Mouse (Mus musculus): ENCODE measurements at regions not wholly inside any gene's neighbourhood (a gene's known extent, or its start where the extent isn't known, plus 50 kb on each side); places are given as distances from the start of the nearest gene placed in this dataset.

DNA sequence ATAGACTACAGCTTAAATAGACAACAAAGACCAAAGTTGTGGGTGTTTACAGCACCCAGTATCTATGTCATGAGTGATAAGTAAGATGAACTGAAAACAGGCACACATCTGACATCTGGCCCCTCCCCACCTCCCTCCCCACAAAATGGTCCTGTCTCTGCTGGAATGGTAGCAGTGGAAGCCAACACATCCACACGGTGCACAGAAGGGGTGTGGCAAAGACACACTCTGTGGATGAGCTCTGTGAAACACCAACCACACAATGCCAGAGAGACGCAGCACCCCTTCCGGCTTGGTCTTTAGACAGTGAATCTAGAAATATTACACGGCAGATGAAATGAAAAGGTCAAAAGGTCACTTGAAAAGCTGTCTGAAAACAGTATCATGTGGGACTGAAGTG, 85.6 kb downstream of the Fgf18 start:
- DNase-seq: no peak

- DNase-seq: no peak
Observed at GRCm38 (mm10) chr11:33060352-33060751, 86.8 kb downstream of the Fgf18 start.

DNA sequence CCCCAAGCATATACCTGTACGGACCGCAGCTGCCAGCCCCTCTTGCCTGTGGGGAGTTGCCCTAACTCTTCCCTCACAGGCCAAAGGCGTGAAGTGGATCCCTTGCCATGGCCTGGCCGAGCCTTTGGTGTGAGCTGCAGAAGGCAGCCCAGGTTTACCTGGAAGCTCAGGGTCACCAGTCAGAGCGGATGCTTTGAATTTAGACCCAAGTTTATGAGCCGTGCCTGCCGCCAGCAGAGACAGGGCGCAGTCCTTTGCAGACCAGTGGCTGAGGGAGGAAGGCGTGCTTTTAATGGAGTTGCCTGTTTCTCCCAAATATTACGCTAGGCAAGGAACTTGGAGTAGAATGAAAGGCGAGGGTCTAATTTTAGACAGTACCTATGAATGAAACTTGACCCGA, 97.0 kb downstream of the Fgf18 start:
- DNase-seq: no peak

- no peak for DNase-seq
Observed at GRCm38 (mm10) chr11:33039854-33040792, 107.1 kb downstream of the Fgf18 start.

GRCm38 (mm10) chr11:33036367-33036766, 110.8 kb downstream of the Fgf18 start:
- no peak for DNase-seq

- no peak for DNase-seq
Observed at GRCm38 (mm10) chr11:33028920-33029319, 118.3 kb downstream of the Fgf18 start.

- DNase-seq: no peak
Observed at GRCm38 (mm10) chr11:33027121-33027520, 120.1 kb downstream of the Fgf18 start.

- peak; percentile 78 for DNase-seq
Observed at GRCm38 (mm10) chr11:33013229-33014185, 133.7 kb downstream of the Fgf18 start.

DNA sequence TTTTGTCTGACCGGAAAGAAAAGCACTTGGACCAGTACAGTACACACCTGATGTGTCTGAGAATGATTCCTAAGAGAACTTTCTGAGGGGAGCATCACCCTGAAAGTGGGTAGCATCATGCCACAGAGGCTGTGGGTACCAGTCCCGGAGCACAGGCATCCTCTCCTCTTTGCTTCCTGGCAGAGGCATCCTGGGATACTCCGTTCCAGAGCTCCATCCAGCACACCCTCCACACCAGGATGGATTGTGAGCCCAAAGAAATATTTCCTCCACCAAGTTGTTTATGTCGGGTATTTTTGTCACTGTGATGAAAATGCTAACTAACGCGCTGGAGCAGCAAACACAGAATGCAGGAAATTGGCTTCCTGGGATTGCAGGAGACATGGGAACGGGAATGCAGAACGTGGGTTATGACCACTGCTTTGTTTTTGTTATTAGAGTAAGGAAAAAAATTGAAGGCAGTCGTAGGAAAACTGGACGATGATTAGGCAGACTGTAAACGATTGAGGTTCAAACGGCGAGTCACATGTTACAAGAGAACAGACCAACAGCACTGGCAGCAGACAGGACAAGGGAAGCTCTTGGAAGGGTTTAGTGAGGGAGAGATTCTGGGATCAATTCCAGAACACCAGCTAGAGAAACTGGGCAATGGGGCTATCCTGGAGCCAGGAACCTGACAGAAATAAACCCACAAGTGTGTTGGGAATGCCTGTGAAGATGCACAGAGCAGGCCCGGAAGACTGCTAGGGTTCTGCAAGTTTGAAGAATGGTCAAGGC, 134.6 kb downstream of the Fgf18 start:
- DNase-seq: no peak

DNA sequence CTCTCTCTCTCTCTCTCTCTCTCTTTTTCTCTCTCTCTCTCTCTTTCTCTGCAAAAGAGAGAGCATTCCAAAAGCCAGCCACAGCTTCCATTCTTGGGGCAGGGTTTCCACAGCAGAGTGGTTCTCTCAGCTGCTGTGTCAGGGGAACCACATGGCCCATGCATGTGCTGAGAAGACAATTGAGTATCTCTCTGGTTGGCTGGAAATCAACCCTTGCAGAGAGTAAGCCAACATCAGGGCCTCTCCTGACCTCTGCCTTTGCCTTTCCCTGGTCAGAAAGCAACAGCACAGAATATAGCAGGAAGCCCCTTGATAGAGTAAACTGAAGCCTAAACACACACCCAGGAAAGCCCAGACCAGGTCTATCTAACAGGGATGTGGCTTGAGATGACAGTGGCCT, 138.6 kb downstream of the Fgf18 start:
- no peak for DNase-seq

DNA sequence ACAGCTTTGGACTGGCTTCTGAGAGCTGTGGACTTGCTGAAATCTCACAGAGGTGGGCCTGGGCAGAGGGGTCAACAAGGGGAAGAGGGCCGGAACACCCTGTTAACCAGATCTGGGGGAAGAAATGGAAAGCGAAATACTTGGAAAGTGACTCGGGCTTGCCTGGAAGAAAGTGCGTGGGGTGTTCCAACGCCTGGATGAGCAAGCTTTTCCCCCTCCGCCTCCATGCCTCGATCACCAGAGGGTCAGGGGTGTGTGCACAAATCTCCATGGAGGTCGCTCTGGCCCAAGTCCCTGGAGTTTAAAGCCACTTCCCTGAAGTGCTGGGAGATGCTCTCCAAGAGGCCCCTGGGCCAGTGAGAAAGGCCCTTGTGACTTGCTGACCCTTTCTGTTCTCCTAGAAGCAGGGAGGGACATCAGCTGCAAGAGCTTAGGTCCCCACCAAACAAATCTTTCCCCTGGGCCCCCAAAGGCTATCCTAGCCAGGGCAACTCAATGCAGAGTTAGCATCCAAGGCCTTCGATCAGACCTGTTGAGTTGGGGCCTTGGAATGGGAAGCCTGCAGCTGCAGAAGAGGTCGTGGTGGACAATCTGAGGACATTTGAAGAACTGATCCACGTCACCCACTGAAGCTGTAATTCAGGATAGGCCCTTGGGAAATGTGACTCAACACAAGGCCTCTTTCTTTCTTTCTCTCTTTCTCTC, 139.2 kb downstream of the Fgf18 start:
- DNase-seq: no peak

DNA sequence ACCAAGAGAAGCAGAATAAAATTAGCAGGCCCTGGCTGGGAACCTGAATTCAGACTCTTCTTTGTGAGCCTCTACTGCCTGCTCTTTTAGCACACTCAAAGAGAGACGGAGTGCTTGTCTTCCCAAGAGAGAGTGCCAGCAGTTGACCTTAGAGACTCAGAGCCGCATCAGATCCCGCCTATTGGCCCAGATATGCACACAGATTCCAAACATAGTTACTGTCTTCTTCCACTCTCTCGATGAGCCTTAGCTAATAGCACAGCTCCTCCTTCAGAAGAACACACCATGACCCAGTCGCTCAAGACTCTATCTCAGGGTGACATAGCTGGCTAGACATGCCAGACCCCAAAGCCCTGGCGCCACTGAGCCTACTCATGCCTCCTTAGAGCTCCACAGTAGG, 139.8 kb downstream of the Fgf18 start:
- no peak for DNase-seq

DNA sequence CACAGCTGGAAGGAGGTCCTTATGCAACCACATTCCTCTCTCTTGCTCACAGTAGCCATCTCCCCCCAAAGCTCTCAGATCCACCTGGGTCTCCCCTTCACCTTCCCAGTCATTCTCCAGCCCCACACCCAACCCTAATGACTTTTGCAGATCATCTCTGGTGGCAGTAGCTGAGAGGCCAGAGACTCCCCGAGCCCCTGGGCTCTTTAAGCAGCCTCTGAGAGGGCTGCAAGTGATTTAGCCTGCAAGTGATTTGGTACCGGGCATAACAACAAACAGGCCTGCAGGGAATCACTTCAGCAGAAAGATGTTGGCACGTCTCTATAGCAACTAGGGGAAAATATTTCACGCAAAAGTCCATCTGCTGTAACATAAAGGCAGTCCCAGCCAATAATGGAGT, 142.0 kb downstream of the Fgf18 start:
- no peak for DNase-seq

DNA sequence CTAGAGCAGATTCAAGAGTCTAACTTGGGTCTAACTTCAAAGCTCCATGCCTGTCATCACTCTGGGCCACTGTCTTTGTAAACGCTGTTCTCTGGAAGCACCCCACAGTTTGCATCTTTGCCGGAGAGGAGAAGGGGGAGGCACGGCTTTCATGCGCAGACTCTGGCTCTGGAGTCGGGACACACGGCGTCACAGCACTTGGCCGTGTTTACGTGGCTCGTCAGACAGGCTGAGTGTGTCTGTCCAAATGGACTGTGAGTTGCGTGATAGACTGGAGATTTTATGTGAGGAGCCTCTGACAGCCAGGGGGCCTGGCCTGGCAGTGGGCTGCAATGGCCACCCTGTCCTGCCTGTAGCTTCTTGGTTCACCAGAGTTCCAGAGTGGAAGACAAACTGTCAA, 142.6 kb downstream of the Fgf18 start:
- no peak for DNase-seq

DNA sequence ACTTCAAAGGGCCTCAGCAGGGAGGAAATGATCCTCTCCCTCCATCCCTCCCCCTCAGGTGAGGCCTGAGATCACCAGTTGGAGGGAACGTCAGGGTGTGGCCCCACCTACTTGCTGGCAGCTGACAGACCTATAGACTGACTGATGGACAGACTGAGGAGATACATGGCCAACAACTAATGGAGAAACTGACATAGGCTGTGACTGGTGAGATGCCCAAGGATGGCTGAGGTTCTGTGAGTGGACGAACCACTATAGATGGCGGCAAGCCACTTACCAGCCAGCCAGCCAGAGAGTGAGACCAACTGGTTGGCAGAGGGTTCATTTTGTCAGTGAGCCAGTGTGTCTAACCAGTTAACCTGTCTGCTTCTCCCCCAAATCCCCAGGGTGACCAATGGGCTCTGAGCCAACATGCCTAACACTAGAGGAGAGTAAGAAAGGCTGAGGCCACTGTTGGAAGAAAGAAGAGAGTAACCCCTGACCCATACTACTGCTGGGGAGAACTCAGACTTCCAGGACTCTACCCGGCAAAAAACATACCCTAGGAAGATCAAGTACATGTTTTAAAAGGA, 147.4 kb downstream of the Fgf18 start:
- no peak for DNase-seq

DNA sequence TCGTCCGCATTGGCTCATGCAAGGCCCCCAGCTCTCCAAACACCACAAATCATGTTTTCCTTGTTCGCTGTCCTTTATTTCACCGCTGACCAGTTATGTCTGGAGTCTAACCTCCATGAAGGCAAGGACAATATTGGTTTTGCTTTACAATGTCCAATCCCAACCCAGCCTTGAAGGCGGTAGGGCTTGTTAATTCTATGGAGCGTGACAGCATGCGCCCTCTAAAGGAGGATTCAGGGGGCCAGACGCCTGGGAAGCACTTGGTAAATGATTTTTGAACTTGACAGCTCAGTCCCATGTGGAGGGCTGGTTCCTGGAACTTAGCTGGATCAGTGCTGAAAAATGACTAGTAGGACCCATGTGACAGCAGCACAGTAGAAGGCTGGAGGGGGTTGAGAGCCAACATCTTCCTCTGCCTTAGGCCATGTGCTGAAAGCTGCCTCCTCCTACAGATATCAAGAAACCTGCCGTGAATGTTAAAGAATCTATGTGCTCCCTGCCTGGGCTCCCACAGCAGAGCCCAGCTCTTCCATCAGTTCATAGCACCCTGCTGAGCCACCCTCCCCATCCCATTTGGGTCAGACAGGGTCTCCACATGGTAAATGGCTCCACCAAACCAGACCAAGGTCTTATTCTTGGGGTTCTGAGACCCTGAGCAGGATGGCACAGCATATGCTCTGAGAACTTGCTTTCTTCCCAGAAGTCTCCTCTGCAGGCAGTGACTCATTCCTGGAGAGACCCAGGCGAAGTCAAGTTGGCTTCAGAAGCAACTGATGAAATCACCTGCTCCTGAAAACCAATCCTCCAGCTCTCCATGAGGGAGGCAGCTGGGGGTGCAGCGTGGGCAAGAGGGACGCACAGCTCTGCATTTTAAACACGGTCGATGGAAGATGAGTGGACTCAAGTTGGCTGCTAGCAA, 148.3 kb downstream of the Fgf18 start:
- no peak for DNase-seq

GRCm38 (mm10) chr11:32994391-32994790, 152.8 kb downstream of the Fgf18 start:
- peak; percentile 43 for DNase-seq

DNA sequence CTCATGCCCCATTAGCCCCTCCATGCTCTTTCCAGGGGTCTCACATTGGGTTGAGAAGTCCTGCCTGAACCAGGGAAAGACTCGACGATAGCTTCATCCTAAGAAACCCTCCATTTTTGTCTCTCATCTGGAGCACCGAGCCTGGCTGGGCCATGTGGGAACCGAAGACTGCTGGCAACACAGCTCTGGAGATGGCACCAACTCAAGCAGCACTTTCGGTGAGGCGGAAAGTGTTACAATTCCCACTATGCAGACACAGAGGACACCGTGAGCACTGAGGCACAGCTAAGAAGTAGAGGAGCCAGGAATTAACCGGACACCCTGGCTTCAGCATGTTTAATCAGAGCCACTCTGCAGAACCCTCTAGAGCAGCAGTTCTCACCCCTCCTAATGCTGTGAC, 153.8 kb downstream of the Fgf18 start:
- DNase-seq: no peak

DNA sequence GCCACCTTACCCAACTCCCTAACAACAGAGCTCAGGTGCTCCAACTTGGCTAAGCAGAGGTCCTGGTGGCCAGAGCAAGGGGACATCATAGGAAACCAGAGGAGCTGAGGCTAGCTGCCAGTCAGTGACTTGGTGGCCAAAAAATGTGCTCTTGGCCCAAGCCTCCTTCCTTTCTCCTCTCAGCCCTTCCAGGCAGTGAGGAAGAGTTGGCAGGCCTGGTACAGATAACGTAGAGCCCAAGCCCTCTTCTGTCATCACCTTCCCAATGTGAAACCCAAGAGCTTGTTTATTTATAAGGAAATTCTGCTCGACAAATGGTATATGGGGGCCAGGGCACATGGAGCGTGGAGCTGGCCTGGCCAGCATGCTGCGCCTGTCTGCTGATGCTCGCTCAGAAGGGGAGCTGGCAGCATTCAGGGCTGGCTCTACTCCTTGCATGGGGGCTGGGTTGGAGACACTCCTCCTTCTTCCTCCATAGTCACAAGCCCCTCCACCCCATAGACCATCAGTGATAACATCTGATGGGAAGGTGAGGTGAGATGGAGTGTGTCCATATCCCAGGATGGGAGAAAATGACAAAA, 156.1 kb downstream of the Fgf18 start:
- DNase-seq: no peak

DNA sequence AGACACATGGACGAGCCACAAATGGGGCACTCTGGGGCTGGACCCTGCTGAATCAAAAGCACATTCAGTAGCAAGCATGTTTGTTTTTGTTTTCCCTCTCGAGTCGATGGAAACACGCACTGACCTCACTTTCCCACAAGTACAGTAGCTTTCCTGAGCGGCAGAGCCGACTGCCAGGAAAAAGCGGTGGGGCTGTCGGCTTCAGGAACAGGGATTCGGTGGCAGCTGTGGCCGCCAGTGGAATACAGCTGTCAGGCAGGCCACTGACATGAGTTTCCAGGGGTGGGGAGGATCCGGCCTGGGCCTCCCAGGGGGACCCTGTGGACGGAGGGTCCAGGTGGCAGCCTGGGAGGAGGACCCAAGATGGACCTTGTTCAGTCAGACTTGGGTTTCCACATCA, 157.0 kb downstream of the Fgf18 start:
- peak; percentile 40 for DNase-seq
